Mouse (Mus musculus) thymus, adult 2 months (tissue): ENCODE results near the gene Ephx1.

Source experiments
- CTCF ChIP-seq: fragments of 200-500 bp; IDR thresholded peaks from 2 replicates; pipeline ENCODE4 v1.5.1; 2012; ENCODE audit warnings: mild to moderate bottlenecking, control low read depth, low read length, moderate library complexity, borderline replicate concordance; ENCODE audit not compliant: control insufficient read depth, poor library complexity, insufficient read depth; ENCODE audit errors: extremely low read depth
- POLR2A ChIP-seq: fragments of 200-500 bp; IDR thresholded peaks from 2 replicates; pipeline ENCODE4 v1.6.1; 2012; ENCODE audit warnings: mild to moderate bottlenecking, low read length, control low read depth, moderate library complexity; ENCODE audit not compliant: control insufficient read depth, poor library complexity, insufficient read depth; ENCODE audit errors: extremely low read depth

DNA sequence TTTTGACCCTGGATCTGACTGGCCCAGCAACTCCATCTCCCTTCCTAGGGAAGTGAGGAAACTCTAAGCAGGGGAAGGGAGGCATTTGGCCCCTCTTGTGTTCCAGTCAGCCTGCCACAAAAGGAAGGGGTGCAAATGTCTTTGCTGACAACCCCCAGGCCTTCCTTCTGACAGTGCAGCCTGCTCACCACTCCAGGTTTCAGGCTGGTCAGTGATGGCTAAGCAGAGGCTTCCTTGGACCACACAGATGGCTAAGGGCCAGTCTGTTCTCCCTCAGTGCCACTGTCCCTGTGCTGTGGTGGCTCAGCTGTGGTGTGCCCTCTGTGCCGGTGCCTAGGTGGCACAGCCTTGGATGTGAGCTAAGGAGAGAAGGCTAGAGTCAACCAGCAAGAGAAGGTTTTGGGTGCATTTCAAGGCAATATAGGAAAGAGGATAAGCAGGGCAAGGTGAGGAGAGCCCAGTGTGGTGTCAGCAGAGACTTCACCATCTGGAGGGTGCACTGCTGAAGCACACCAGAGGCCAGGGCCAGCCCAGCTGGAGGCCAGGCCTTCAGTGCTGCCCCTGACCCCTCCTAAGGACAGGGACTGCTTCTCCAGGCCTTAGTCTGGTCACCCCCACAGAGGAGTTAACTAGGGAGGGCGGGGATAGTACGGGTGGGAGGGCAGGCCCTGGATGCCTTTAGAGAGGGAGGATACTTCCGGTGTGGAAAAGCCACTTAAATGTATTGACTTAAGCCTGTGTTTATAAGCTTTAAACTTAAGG, 10.4 kb downstream of the Ephx1 start:
- TF ChIP-seq CTCF (no peak), POLR2A (no peak)
